Mouse (Mus musculus): Measurements from ENCODE around the gene Eci2.
"Not testable (repeated sequence)": the region's sequence is repeated elsewhere in the genome, so short reads cannot be mapped to it uniquely, and the experiment has no call there.

Eci2 gene

DNA sequence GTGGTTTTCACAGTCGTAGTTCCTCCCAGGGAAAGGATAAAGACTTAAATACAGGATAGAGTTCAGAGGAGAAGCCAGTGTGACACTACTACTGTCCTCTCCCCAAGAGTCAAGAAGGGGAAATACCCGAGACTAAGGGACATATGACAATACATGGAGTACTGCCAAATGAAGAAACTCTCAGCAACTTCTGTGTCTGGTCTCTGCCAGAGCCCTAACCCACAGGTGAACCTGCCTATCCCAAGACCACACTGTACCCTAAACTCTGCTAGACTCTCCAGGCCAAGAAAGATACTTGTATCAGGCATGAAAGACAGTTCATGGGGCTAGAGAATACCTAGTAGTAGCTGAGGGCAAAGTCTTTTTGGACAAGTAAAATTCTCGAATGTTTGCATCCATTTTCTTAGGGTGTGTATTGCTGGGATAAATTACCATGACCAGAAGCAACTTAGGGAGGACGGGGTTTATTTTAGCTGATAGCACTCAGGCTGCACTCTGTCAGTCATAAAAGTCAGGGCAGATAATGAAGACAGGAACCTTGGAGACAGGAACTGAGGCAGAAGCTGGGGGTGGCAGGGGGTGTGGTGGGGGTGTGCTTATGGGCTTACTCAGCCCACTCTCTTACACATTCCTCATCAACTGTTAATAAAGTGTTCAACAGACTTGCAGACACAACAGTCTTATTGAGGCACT is 35.2 kb downstream of the Eci2 start:
- DNase-seq (ENCODE audit: low spot score), result peak; percentile 19

DNA sequence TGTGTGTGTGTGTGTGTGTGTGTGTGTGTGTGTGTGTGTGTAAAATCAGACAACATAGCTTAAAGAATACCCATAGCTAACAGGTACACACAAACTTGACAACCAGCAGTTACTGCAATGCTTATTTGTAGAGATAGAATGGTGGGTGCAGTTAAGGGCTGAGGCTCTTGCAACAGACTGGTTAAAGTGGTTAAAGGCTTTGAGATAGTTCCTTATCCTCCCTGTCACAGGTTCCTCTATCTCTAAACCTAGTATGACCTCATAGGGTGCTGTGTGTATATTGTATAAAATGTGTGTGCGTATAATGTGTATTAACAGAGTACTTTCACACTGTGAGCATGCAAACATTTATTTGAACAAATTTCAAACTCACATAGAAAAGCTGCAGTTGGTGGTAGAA is 43.4 kb downstream of the Eci2 start:
- DNase-seq (ENCODE audit: low spot score), result not testable (repeated sequence)

DNA sequence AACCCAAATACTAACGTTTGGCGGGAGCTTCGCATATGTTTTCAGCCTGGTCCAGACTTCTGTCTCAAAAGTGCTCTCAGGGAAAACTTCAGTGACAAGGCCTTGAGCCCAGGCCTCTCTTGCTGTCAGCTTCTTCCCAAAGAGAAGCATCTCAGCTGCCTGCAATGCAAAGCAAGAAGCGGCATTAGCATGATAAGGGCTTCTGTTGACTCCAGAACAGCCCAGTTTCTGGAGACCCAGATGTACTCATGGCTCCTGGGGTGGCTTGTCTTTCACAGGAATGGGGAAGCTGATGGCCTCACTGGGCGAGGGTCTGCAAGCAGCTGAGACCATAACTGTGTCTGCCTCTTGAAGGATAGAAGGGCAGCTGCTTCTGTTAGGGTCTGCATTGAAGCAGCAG is 48.3 kb downstream of the Eci2 start:
- not testable (repeated sequence) for DNase-seq (ENCODE audit: low spot score)

GRCm38 (mm10) chr13:34977410-34977809 is 49.5 kb downstream of the Eci2 start:
- DNase-seq (ENCODE audit: low spot score), result no peak

GRCm38 (mm10) chr13:34976116-34976515 is 50.8 kb downstream of the Eci2 start:
- DNase-seq (ENCODE audit: low spot score), result peak; percentile 34

DNA sequence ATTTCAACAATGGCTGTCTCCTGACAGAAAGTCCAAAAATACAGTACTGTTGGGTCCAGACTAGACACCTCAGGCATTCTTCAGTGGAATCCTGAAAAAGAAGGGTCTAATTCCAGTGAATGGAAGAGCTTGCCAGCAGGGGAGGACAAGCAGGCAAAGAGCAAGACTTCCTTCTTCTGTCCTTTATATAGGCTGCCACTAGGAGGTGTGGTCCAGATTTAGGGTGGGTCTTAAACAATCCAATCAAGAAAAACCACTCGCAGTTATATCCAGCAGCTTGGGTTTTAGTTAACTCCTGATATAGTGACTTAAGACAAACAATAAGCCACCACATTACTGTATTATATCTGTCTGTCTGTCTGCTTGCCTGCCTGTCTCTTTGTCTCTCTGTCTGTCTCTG is 53.1 kb downstream of the Eci2 start:
- DNase-seq (ENCODE audit: low spot score), result no peak

GRCm38 (mm10) chr13:34973149-34973548 is 53.7 kb downstream of the Eci2 start:
- peak; percentile 76 for DNase-seq (ENCODE audit: low spot score)

DNA sequence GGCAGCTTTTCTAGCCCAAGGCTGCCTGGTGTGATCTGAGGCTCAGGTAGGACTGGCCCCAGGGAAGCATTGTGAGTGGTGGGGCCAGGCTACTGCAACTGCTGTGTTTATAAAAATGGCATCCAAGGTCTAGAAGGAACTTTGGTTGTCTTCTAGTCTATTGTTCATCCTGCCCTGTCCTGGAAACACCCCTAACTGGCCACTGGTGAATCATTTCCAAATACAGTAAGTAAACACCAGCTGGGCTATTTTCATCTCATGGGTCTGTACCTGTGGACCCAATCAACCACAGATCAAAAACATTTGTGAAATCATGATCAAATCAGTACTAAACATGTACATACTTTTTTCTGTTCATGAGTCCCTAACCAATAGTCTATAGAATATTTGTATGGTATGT is 54.4 kb downstream of the Eci2 start:
- not testable (repeated sequence) for DNase-seq (ENCODE audit: low spot score)

- DNase-seq (ENCODE audit: low spot score), result not testable (repeated sequence)
Observed at GRCm38 (mm10) chr13:34965647-34966046, 61.2 kb downstream of the Eci2 start.

DNA sequence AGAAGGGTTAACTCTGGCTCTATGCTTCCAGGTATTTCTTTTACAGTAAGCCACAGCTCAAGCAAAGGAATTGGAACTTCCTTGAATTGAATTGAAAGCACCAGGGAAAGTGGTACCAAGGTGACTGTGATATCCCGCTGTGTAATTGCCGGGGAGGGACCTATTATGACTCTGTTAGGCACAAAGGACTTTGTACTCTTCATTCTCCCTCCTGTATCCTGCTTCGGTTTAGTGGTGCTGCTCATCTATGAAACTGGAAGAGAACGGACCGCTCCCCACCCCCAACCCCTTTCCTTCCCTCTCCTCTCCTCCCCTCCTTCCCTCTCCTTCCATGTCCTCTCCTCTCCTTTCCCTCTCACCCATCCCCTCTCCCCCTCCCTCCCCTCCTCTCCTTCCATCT is 62.0 kb downstream of the Eci2 start:
- no peak for DNase-seq (ENCODE audit: low spot score)

DNA sequence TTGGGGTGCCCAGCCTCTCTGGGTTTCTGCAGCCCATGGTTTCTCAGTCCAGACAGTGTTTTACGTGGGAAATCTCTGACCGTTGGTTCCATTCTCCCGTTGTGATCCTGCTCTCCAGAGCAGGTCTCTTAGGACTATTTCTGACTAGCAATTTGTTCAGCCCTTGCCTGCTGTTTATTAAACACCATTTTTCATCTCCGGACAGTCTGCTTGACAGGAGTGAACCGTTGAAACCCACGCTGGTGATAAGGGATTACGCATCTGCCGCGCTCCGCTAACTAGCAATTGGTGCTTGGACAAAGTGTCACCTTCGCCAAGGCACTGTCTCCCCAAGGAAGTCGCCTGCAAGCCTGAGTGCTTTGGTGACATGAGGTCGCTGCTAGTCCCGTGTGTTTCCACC is 62.5 kb downstream of the Eci2 start:
- no peak for DNase-seq (ENCODE audit: low spot score)

DNA sequence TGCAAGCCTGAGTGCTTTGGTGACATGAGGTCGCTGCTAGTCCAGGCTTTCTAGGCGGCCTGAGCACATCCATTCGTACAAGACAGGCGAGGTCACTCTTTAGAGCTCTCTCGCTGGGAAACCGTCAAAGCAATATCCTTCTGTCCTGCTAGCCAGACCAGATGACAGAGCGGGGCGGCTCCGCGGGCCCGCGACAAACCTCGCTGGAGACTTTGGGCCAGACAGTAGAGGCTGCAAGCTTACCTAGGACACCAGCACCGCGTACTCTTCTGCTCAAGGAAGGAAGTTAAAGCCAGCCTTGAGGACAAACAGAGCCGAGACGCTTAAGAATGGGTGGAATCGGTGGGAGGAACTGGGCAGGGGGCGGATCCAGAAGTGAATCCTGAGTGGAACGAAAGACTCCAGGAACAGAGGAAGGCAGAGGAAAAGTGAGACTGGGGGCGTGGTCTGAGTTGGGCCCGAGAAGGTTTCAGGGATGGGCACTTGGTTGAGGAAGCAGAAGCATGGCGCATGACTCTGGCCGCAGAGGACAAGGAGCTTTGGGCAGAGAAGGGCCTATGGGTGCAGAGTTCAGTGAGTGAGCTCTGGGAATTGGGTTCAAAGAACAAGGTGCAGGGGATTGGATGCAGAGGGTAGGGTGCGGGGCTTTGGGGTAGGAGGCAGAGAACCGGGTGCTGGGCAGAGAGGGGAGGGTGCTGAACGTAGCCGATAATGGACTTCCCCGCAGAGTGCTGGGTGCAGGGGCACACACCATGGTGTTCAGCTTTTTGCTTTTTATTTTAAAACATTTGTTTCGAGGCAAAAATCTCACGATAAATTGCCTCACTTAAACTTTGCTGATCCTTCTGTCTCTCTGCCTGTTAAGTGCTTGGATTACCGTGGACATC is 63.1 kb downstream of the Eci2 start, which contains the start of gene Eci3:
Gene Eci3 (minus strand): TSS at position 300 of the 887 bp plus-strand sequence.
- DNase-seq (ENCODE audit: low spot score), result no peak

DNA sequence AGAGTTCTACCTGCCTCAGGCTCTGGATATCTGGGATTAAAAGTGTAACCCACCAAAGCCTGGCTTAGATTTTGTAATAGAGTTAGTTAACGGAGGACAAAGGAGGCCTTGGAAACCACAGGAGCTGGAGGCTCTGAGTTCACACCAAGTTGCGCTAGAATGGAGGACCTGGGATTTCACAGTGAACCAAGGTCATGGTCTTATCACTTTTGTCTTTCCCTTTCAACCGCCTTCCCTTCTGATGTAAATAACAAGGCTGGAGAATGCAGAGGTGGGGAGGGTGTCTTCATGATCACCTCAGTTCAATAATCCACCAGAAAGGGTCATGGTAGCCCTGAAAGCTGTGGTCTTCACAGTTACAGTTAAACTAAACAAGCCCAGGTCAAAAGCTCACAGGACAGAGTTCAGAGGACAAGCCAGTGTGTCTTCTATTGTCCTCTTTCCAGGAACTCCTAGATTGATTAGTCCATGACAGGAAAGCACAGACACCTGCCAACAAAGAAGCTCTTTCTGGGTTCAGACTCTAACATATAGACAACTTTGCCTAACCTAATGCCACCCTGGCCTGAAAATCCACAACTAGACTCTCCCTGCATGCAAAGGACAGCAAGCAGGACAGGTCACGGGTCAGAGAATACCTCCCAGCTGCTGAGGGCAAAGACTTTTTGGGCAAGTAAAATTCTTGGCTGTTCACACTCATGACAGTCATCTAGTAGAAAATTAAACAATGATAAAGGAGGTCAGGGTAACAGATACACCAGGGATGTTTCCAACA is 65.7 kb downstream of the Eci2 start:
- no peak for DNase-seq (ENCODE audit: low spot score)

DNA sequence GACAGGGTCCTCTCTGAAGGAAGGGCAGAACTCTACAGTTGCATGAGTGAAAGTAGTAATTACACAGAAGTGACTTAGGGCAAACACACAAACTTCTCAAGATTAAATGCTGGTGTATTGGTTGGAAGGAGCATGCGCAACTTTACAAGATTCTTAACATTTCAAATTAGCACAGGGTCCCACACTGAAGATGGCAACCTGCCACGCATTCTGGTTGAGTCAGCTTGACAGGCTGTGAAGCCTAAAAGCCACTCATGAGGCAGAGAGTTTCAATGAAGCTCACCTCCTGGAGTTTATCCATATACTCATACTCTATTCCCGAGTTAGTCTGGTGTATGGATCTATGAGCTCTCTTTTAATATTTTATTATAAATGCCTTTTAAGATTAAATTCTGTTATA is 68.7 kb downstream of the Eci2 start:
- DNase-seq (ENCODE audit: low spot score), result not testable (repeated sequence)

- DNase-seq (ENCODE audit: low spot score), result no peak
Observed at GRCm38 (mm10) chr13:34956901-34957300, 70.0 kb downstream of the Eci2 start.

- not testable (repeated sequence) for DNase-seq (ENCODE audit: low spot score)
Observed at GRCm38 (mm10) chr13:34951437-34951836, 75.5 kb downstream of the Eci2 start.

GRCm38 (mm10) chr13:34942370-34942769 is 84.5 kb downstream of the Eci2 start:
- DNase-seq (ENCODE audit: low spot score), result no peak

- no peak for DNase-seq (ENCODE audit: low spot score)
Observed at GRCm38 (mm10) chr13:34934931-34935644, 91.8 kb downstream of the Eci2 start.
